Mouse (Mus musculus) bone marrow, adult 2 months (tissue): ENCODE measurements around the gene Apaf1. TPM values are rescaled to one million over a fixed set of nuclear protein-coding genes. Genes with fewer than 3 reads are reported as not detected.

ENCODE experiments used
- H3K27ac ChIP-seq: fragments of 200-500 bp; 2 replicates; pipeline ENCODE4 v1.5.1; 2012; ENCODE audit warnings: low read depth, mild to moderate bottlenecking, control low read depth, inconsistent platforms, low read length; ENCODE audit not compliant: control insufficient read depth, poor library complexity, insufficient read depth
- H3K4me1 ChIP-seq: fragments of 200-500 bp; 2 replicates; pipeline ENCODE4 v1.6.1; 2011; ENCODE audit warnings: low read length; ENCODE audit not compliant: control insufficient read depth, insufficient read depth
- H3K4me3 ChIP-seq: fragments of 200-500 bp; replicated peaks from 2 replicates; pipeline ENCODE3; 2011; ENCODE audit warnings: mild to moderate bottlenecking, low read depth, low read length, control low read depth; ENCODE audit not compliant: control insufficient read depth
- CTCF ChIP-seq: fragments of 200-500 bp; IDR thresholded peaks from 2 replicates; pipeline ENCODE4 v1.5.1; 2011; ENCODE audit warnings: low read length, control low read depth; ENCODE audit not compliant: control insufficient read depth, insufficient read depth
- POLR2A ChIP-seq: fragments of 200-500 bp; IDR thresholded peaks from 2 replicates; pipeline ENCODE4 v1.6.1; 2011; ENCODE audit warnings: low read depth, mild to moderate bottlenecking, control low read depth, low read length, borderline replicate concordance; ENCODE audit not compliant: control insufficient read depth
- WGBS: fragments of 180-500 bp; shearing (Covaris S2); methylation state at CpG from one replicate; pipeline ENCODE4 v1.1.7; 2018; 5-methylcytosine and 5-hydroxymethylcytosine counted together
- polyA plus RNA-seq: library from polyadenylated mRNA; stranded (reverse); fragments of >200 nt; gene quantifications from 2 replicates; pipeline ENCODE4 v1.2.4, GENCODE M21; 2011; ENCODE audit warnings: low replicate concordance; ENCODE audit not compliant: missing spikeins, insufficient read depth, insufficient read length

The Apaf1 gene
- polyA plus RNA-seq, 1 experiment, result 35.4 TPM

DNA sequence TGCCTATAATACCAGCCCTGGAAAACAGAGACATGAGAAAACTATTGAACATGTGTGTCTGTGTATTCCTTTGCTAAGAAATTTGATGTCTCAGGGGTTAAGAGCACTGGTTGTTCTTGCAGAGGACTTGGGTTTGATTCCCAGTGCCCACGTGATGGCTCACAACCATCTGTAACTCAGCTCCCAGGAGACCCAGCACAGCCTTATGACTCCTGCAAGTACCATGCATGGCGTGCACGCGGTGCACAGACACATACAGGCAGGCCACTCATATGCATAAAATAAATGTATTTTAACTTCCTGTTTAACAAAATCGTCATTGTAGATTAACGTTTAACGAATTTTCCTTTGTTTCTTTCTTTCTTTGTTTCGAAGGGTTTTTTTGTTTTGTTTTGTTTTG lies 15.5 kb upstream of the Apaf1 start:
- TF ChIP-seq CTCF, result no peak
- TF ChIP-seq POLR2A, result no peak
- Histone ChIP-seq H3K27ac (no peak overlapping the region), H3K4me3 (no peak overlapping the region), H3K4me1 (no peaks in the 10 kb centered on the region)
- 86% methylated on average over 8 of the region's 8 CpGs for WGBS

DNA sequence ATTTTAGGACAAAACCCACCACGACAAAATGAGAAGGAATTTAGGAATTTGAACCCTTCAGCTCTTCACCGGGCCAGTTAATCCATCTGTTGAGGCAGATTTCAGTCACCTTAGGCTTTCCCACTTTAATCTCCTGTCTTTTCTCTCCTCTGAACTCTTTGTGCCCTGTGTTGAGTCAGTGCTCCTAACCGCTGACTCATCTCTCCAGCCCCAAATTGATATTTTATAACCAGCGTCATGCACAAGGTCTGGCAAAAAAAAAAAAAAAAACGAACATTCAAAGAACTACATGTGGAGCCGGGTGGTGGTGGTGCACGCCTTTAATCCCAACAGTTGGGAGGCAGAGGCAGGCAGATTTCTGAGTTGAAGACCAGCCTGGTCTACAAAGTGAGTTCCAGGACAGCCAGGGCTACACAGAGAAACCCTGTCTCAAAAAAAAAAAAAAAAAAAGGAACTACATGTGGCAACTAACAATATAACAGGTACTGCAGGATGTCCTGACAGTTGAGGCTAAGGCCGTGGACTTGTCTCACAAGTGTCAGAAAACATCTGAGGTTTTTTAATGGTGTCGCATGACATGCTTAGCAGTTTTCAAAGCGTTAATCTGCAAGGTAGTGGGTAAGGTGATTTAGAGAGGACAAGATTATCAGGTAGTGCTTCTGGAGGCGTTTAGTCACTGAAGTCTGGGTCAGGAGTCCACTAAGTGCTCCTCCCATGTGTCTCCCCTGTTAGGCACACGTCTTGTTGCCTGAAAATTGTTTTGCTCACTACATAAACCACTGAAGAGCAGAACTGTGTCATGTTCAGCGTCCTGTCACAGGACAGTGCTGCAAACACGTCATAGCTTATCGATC lies 11.9 kb upstream of the Apaf1 start:
- Histone ChIP-seq H3K4me1 (no peaks in the 10 kb centered on the region), H3K27ac (no peak overlapping the region), H3K4me3 (no peak overlapping the region)
- WGBS, result 60% methylated on average over 15 of the region's 15 CpGs
- TF ChIP-seq POLR2A (no peak), CTCF (no peak)

DNA sequence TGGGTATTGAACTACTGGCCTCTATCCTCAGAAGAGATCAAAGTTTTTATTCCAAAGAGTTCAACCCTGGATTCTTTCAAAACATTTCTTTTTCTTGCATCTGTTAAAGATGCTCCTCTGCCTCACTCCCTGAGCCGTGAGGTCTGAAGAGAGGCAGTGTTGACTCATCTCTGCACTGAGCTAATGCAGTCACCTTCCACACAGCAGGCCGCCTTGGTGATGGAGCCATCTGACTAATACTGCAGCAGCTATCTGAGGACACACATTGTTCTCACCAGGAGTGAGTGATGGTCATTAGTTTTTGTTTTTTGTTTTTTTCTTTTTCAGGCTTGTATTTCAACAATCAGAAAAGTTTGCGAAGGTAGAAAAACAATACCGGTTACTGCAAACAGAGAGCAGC lies 10.2 kb upstream of the Apaf1 start:
- WGBS, result 87% methylated on average over 4 of the region's 4 CpGs
- Histone ChIP-seq H3K4me1 (no peaks in the 10 kb centered on the region), H3K4me3 (no peak overlapping the region), H3K27ac (no peak overlapping the region)
- TF ChIP-seq POLR2A (no peak), CTCF (no peak)

DNA sequence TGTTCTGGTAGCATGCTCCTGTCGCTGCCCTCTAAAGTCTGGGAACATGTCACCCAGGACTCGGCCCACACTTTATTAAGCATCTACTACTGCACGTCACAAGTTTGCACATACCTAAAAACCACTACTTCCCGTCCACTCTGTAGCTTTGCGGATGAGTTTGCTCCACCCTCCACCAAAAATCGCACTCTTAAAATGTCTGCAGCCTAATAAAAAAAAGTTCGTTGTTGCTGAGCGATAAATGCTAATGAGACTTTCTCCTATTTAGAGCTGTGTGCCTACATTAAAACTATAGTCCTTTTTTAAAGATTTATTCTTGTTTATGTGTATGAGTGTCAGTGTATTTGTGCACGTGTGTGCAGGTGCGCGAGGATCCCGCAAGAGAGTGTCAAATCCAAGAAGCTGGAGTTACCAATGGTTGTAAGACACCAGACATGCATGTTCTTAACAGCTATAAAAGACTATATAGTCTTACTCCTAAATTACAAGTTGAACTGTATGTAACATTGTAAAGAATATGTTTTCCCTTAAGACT lies 890 bp upstream of the Apaf1 start:
- 25% methylated on average over 12 of the region's 12 CpGs for WGBS
- TF ChIP-seq CTCF (no peak), POLR2A (no peak)
- peak overlapping the region; percentile 97 for H3K27ac ChIP-seq
- H3K4me1 ChIP-seq, result no peaks in the 10 kb centered on the region; the same call in 1 of the 2 replicates
- H3K4me3 ChIP-seq, result peak overlapping the region; percentile 80

DNA sequence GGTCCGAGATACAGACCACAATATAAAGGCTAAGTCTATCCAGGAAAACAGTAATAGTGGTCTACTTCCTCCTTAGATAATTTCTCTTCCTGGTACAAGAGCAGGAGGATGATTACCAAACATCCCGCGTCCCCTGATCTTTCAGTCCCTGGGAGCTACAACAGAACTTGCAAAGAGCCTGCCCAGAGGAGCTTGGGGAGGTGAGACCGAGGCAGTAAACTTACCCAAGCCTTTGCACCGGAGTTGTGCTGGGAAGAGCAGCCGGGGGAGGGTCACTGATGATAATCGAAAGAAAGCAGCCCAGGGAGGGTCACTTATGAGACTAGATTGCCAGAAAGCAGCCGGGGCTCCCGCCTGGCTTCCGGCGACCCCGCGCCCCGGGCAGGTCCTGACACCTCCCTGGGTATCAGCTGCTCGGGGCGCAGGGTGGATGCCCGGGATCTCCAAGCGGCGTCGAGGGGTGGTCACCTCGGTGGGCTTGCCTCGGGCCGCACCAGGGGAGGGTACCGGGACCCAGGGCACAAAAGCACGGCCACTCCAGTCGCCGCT lies 537 bp downstream of the Apaf1 start:
- Histone ChIP-seq H3K27ac (peak overlapping the region; percentile 97), H3K4me3 (peak overlapping the region; percentile 100), H3K4me1 (no peaks in the 10 kb centered on the region; the same call in 1 of the 2 replicates)
- WGBS, result 0% methylated on average over 27 of the region's 27 CpGs
- no peak for TF ChIP-seq CTCF
- TF ChIP-seq POLR2A, result no peak

DNA sequence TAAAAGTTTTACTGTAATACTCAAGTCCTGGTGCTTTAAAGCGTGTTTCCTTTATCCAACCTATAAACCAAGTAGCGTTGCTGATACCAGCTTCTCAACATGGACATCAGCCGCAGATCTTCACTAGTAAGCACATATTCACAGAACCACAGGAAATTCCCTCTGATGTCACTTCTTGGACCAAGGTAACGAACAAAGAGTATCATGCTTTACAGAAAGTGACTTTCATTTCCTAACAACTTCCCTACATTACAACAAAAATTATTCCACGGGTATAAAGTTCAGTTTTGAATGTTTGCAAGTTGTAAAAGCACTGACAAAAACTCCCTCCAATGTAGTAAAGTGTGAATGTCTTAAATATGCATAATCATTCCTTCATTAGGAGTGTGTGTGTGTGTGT lies 2.0 kb downstream of the Apaf1 start:
- WGBS, result 18% methylated on average over 5 of the region's 5 CpGs
- Histone ChIP-seq H3K4me3 (no peak overlapping the region), H3K27ac (no peak overlapping the region), H3K4me1 (no peaks in the 10 kb centered on the region; the same call in 1 of the 2 replicates)
- TF ChIP-seq POLR2A, result no peak
- TF ChIP-seq CTCF, result no peak

DNA sequence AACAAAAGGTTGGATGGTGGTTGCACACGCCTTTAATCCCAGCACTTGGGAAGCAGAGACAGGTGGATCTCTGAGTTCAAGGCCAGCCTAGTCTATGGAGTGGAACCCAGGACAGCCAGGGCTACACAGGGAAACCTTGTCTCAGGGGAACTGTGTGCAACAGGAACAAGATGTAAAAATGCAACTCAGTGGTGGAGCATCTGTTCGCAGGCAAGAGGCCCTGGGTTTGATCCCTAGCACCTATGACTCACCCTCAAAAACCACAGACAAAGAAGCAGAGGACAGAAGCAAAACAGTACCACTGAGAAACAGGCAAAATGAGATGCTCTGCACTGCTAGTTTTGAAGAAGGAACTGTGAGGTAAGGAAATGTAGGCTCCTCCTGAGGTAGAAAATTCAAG lies 5.9 kb downstream of the Apaf1 start:
- TF ChIP-seq CTCF (no peak), POLR2A (no peak)

DNA sequence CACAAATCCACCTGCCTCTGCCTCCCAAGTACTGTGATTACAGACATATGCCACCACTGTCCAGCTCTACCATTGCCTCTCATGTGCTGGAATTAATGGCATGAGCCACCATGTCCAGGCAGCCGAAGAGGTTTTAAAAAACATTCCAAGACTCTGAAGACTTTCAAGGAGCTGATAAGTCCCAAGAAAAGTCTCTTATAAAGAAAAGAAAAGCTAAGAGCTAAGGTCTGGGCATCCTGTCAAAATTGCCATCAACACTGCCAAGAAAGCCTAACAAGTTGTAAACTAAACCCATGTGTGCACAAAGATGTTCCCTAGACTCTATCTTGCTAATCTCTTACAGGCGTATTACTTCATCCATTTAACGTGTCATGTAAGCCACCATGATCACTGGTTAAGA lies 9.2 kb downstream of the Apaf1 start:
- Histone ChIP-seq H3K4me1 (no peaks in the 10 kb centered on the region), H3K27ac (no peak overlapping the region), H3K4me3 (no peak overlapping the region)
- TF ChIP-seq POLR2A (no peak), CTCF (no peak)
- WGBS, result 80% methylated on average over 3 of the region's 3 CpGs

More for the DNA sequence above, 5.9 kb downstream of the Apaf1 start:
- WGBS, result 57% methylated on average over 2 of the region's 2 CpGs
- H3K27ac ChIP-seq, result no peak overlapping the region
- no peak overlapping the region for H3K4me3 ChIP-seq
- H3K4me1 ChIP-seq, result no peaks in the 10 kb centered on the region

DNA sequence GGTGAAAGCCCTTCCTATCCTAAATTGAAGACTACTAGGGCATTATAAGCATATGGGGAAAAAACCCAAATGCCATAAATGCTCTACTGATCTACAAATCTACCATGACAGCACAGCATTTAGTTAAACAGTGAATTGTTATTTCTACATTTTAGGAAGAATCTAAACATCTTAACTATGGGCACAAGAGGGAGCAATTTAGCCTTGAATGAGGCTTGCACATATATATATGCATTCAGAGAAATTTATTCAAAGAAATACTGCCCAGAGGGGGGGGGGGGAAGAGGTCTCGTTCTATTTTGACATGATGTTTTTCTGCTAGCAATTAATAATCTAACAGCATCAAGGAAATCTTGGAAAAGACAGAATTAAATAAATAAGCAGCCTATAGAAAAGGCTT lies 10.8 kb downstream of the Apaf1 start:
- no peak for TF ChIP-seq POLR2A
- TF ChIP-seq CTCF, result no peak
- H3K27ac ChIP-seq, result no peak overlapping the region
- 27% methylated on average over 1 of the region's 1 CpGs for WGBS
- no peaks in the 10 kb centered on the region for H3K4me1 ChIP-seq
- H3K4me3 ChIP-seq, result no peak overlapping the region
